Mouse (Mus musculus): ENCODE data around the gene Rap1gap2.

The Rap1gap2 gene

GRCm38 (mm10) chr11:74448556-74448955 is 162.2 kb downstream of the Rap1gap2 start:
- DNase-seq: no peak

- peak; percentile 49 to 57 for DNase-seq
Measured at GRCm38 (mm10) chr11:74447991-74448403, 162.7 kb downstream of the Rap1gap2 start.

GRCm38 (mm10) chr11:74445591-74445990 is 165.1 kb downstream of the Rap1gap2 start:
- DNase-seq: no peak

- DNase-seq: no peak
Measured at GRCm38 (mm10) chr11:74443924-74444256, 166.8 kb downstream of the Rap1gap2 start.

GRCm38 (mm10) chr11:74443147-74443923 is 167.4 kb downstream of the Rap1gap2 start:
- no peak for DNase-seq

GRCm38 (mm10) chr11:74442396-74442795 is 168.3 kb downstream of the Rap1gap2 start:
- DNase-seq: no peak

GRCm38 (mm10) chr11:74440112-74440511 is 170.6 kb downstream of the Rap1gap2 start:
- no peak for DNase-seq

GRCm38 (mm10) chr11:74439202-74439601 is 171.5 kb downstream of the Rap1gap2 start:
- no peak for DNase-seq

- no peak for DNase-seq
Measured at GRCm38 (mm10) chr11:74438249-74438648, 172.5 kb downstream of the Rap1gap2 start.

GRCm38 (mm10) chr11:74435366-74435765 is 175.3 kb downstream of the Rap1gap2 start:
- DNase-seq: no peak

- peak in 1 of 2 experiments; percentile 30 for DNase-seq
Measured at GRCm38 (mm10) chr11:74433000-74433399, 177.7 kb downstream of the Rap1gap2 start.

GRCm38 (mm10) chr11:74429798-74430529 is 180.8 kb downstream of the Rap1gap2 start:
- DNase-seq: no peak

GRCm38 (mm10) chr11:74426306-74426705 is 184.4 kb downstream of the Rap1gap2 start:
- DNase-seq: no peak

- no peak for DNase-seq
Measured at GRCm38 (mm10) chr11:74422019-74422418, 188.7 kb downstream of the Rap1gap2 start.

- no peak for DNase-seq
Measured at GRCm38 (mm10) chr11:74421151-74421550, 189.6 kb downstream of the Rap1gap2 start.

- DNase-seq: no peak
Measured at GRCm38 (mm10) chr11:74419601-74420000, 191.1 kb downstream of the Rap1gap2 start.

GRCm38 (mm10) chr11:74415736-74416135 is 195.0 kb downstream of the Rap1gap2 start:
- DNase-seq: peak in 1 of 2 experiments; percentile 27

GRCm38 (mm10) chr11:74414112-74414511 is 196.6 kb downstream of the Rap1gap2 start:
- DNase-seq: no peak

- DNase-seq: no peak
Measured at GRCm38 (mm10) chr11:74413449-74413972, 197.2 kb downstream of the Rap1gap2 start.

- DNase-seq: no peak
Measured at GRCm38 (mm10) chr11:74412462-74412861, 198.3 kb downstream of the Rap1gap2 start.

GRCm38 (mm10) chr11:74411943-74412342 is 198.8 kb downstream of the Rap1gap2 start:
- no peak for DNase-seq

GRCm38 (mm10) chr11:74409757-74410174 is 200.9 kb downstream of the Rap1gap2 start:
- DNase-seq: peak; percentile 37 to 45

GRCm38 (mm10) chr11:74409447-74409754 is 201.3 kb downstream of the Rap1gap2 start:
- DNase-seq: no peak

Measured in cerebellum, adult 18-20 months (tissue).